Mouse (Mus musculus) stomach, embryonic 14.5 days (tissue): ENCODE data around the gene Rsc1a1. TPM values are rescaled to one million over a fixed set of nuclear protein-coding genes. Genes with fewer than 3 reads are reported as not detected.

Experiments used
- polyA plus RNA-seq: library from polyadenylated mRNA; unstranded; fragments of >200 nt; fragmentation: Nextera tagmentation; extraction: Ambion mirVana; gene quantifications from 2 replicates; pipeline ENCODE4 v1.2.1, GENCODE M21; 2014

Rsc1a1 gene
- polyA plus RNA-seq, 1 experiment from 2014 or later: 0.51 TPM

Other genes starting within 250 kb of the Rsc1a1 start
- not detected in 2 replicates for gene Srarp, start 249.5 kb downstream of the Rsc1a1 start, polyA plus RNA-seq
- gene Zbtb17, start 240.9 kb downstream of the Rsc1a1 start, polyA plus RNA-seq: 30.8 and 30.9 TPM in 2 replicates
- 16.2 and 16.9 TPM in 2 replicates for gene Spen, start 147.0 kb downstream of the Rsc1a1 start, polyA plus RNA-seq
- gene Fblim1, start 79.5 kb downstream of the Rsc1a1 start, polyA plus RNA-seq: 94.9 and 98.0 TPM in 2 replicates
- gene Tmem82, start 67.0 kb downstream of the Rsc1a1 start, polyA plus RNA-seq: 0.29 and 0.32 TPM in 2 replicates
- gene Slc25a34, start 61.8 kb downstream of the Rsc1a1 start, polyA plus RNA-seq: not detected in 2 replicates
- 4.6 TPM in 2 replicates for gene Plekhm2, start 20.7 kb downstream of the Rsc1a1 start, polyA plus RNA-seq
- 18.8 and 19.6 TPM in 2 replicates for gene Ddi2, start 37.8 kb upstream of the Rsc1a1 start, polyA plus RNA-seq
- not detected in 2 replicates for gene Agmat, start 61.1 kb upstream of the Rsc1a1 start, polyA plus RNA-seq
- 3.7 and 5.0 TPM in 2 replicates for gene Dnajc16, start 105.3 kb upstream of the Rsc1a1 start, polyA plus RNA-seq
- gene Casp9, start 108.0 kb upstream of the Rsc1a1 start, polyA plus RNA-seq: 18.0 and 19.3 TPM in 2 replicates
- 0.73 TPM in 1 of 2 replicates, not detected in the other for gene Cela2a, start 140.6 kb upstream of the Rsc1a1 start, polyA plus RNA-seq
- not detected in 2 replicates for gene Ctrc, start 160.8 kb upstream of the Rsc1a1 start, polyA plus RNA-seq
- gene Efhd2, start 189.3 kb upstream of the Rsc1a1 start, polyA plus RNA-seq: 58.8 and 65.0 TPM in 2 replicates